In genomic region chr2:32875675-32876489, GRCm38 (mm10) we compare ENCODE assay signal across 8 mouse cellular contexts. TPM values are rescaled to one million over a fixed set of nuclear protein-coding genes. Genes with fewer than 3 reads are reported as not detected.
DNase-seq lines count a peak whose midpoint lies in the region; ATAC-seq and TF ChIP-seq lines count a peak whose summit lies in the region.

Gene Fam129b (plus strand): TSS chr2:32876114.

- H3K27me3 ChIP-seq in Patski = no peaks in the 10 kb centered on the region
- 0 out of 2 replicates have a peak, but pooled peaks cover 3% of the 10 kb centered on the region for H3K27me3 ChIP-seq in hindbrain, embryonic 10.5 days (ENCODE audit: insufficient read depth, poor library complexity, severe bottlenecking)
- H3K27me3 ChIP-seq in lung, embryonic 16.5 days (ENCODE audit: control insufficient read depth, insufficient read depth, low read depth, low read length) = no peaks in the 10 kb centered on the region

- WGBS in hindbrain, embryonic 10.5 days = under 1% methylated on average over 68 of the region's 68 CpGs
- WGBS in lung, embryonic 16.5 days = under 1% methylated on average over 65 of the region's 68 CpGs

- H3K4me2 ChIP-seq in lung, embryonic 16.5 days (ENCODE audit: low read depth, low read length) = peak within 1 kb of the TSS; percentile 80

- TF ChIP-seq CTCF in Patski (IDR thresholded peaks at IDR 0.05) = no peak

- H3K27ac ChIP-seq in hindbrain, embryonic 10.5 days = peak within 1 kb of the TSS; percentile 95
- H3K27ac ChIP-seq in lung, embryonic 16.5 days (ENCODE audit: low read length) = peak within 1 kb of the TSS; percentile 97

- H3K4me1 ChIP-seq in hindbrain, embryonic 10.5 days (replicated peaks) = peaks cover 71% of the 10 kb centered on the region
- H3K4me1 ChIP-seq in lung, embryonic 16.5 days (replicated peaks; ENCODE audit: control insufficient read depth, insufficient read depth, low read length) = peaks cover 52% of the 10 kb centered on the region

- peak within 1 kb of the TSS; percentile 96 for H3K9ac ChIP-seq in lung, embryonic 16.5 days (ENCODE audit: low read length)

- no peak for DNase-seq in Patski (ENCODE audit: low read depth, low spot score)
- peak; percentile 78 for DNase-seq in cerebellum, adult 9-11 months
- peak; percentile 95 for DNase-seq in hindbrain, embryonic 10.5 days (ENCODE audit: low spot score)
- peak; percentile 60 for DNase-seq in layer of hippocampus, adult 9-11 months
- DNase-seq in ovary, adult 18-20 months (ENCODE audit: low spot score) = peak; percentile 81
- DNase-seq in thymus, postnatal 10 days (ENCODE audit: low spot score in 2 of 2) = peak; percentile 20 to 46

- POLR2A ChIA-PET in Patski (lab: Charles Lee) = interaction anchor here (1.3 kb wide), 1 partner anchor 52 kb away, joined by 3 read pairs; no protein-coding TSS in a partner anchor

- H3K9me3 ChIP-seq in hindbrain, embryonic 10.5 days = no peaks in the 10 kb centered on the region
- H3K9me3 ChIP-seq in lung, embryonic 16.5 days (ENCODE audit: control insufficient read depth, low read length) = no peaks in the 10 kb centered on the region

- ATAC-seq in Patski = peak; percentile 36
- peak; percentile 35 for ATAC-seq in frontal cortex, adult (ENCODE audit: low TSS enrichment)
- peak; percentile 87 for ATAC-seq in lung, embryonic 16.5 days (ENCODE audit: low read depth)

- peak within 1 kb of the TSS; percentile 81 for H3K4me3 ChIP-seq in hindbrain, embryonic 10.5 days
- peak within 1 kb of the TSS; percentile 91 for H3K4me3 ChIP-seq in lung, embryonic 16.5 days (ENCODE audit: low read length)

- in situ Hi-C loops in Patski (cut with MboI; ENCODE audit: low pct_unique_long_range_greater_than_20kb) = no loop called here

- no peaks in the 10 kb centered on the region for H3K36me3 ChIP-seq in hindbrain, embryonic 10.5 days
- no peaks in the 10 kb centered on the region for H3K36me3 ChIP-seq in lung, embryonic 16.5 days (ENCODE audit: control insufficient read depth, insufficient read depth, low read length)

- CTCF ChIA-PET in Patski (lab: Charles Lee) = interaction anchor here (0.9 kb wide), 1 partner anchor 37 kb away, joined by 4 read pairs; no protein-coding TSS in a partner anchor

RNA-seq across cellular contexts. Expression of gene Fam129b, which starts in this region (rescaled TPM):
- polyA plus RNA-seq in Patski (2021) = 170 TPM
- polyA plus RNA-seq in hindbrain, embryonic 10.5 days (2016; fragmentation: Nextera tagmentation; extraction: Ambion mirVana) = 34.3 and 36.1 TPM in 2 replicates
- polyA plus RNA-seq in lung, embryonic 16.5 days (2015; fragmentation: Nextera tagmentation; extraction: Ambion mirVana) = 133 and 141 TPM in 2 replicates

Comparison
In these comparisons a context has a peak if more than half of its experiments do, and no peak if none do; other contexts are left out.
1. ATAC-seq: peak in every context shown above with its lines; median percentile 87 in lung, embryonic 16.5 days; 36 in Patski; 35 in frontal cortex, adult.